Mouse (Mus musculus): ENCODE results near the gene Gm21974. TPM values are rescaled to one million over a fixed set of nuclear protein-coding genes. Genes with fewer than 3 reads are reported as not detected.

Gm21974 gene
- polyA plus RNA-seq, 1 experiment, result not detected

DNA sequence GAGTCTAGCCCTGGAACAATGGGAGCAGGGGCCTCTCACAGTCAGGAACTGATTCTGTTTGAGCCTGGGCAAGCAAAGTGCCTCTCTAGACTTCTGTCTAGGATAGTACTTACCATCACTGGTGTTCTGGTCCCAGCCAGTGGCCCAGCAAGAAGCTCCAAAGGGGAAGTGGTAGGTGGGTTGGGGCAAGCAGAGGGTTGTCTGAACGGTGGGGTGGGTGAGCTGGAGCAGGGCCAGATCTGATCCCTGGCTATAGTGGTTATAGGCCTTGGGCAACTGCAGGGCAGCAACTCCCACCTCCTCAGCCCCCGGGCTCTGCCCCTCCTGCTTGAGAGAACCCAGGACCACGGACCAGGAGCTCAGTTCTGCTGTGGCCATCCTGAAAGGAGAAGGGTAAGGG, 6.4 kb downstream of the Gm21974 start:
- Histone ChIP-seq H3K27me3 (ENCODE audit: control insufficient read depth, insufficient read depth, low read length, poor library complexity, severe bottlenecking) (no peaks in the 10 kb centered on the region), H3K27ac (ENCODE audit: insufficient read depth, low read length) (no peak overlapping the region), H3K36me3 (ENCODE audit: control insufficient read depth, insufficient read depth, low read length, poor library complexity, severe bottlenecking) (peaks cover 21% of the 10 kb centered on the region), H3K4me1 (ENCODE audit: control insufficient read depth, insufficient read depth, low read length) (no peaks in the 10 kb centered on the region), H3K4me3 (ENCODE audit: low read depth, low read length) (no peak overlapping the region), H3K9ac (ENCODE audit: low read depth, poor library complexity, severe bottlenecking) (no peak overlapping the region), H3K9me3 (replicated peaks; ENCODE audit: control insufficient read depth, insufficient read depth, low read length, poor library complexity, severe bottlenecking) (no peaks in the 10 kb centered on the region)
- TF ChIP-seq CTCF (IDR thresholded peaks at IDR 0.05; ENCODE audit: low read depth, low read length), result no peak
- TF ChIP-seq POLR2A (IDR thresholded peaks at IDR 0.05; ENCODE audit: insufficient read depth, low read length), result no peak
- TF ChIP-seq EP300 (IDR thresholded peaks at IDR 0.05; ENCODE audit: insufficient read depth, low read depth, low read length), result no peak

DNA sequence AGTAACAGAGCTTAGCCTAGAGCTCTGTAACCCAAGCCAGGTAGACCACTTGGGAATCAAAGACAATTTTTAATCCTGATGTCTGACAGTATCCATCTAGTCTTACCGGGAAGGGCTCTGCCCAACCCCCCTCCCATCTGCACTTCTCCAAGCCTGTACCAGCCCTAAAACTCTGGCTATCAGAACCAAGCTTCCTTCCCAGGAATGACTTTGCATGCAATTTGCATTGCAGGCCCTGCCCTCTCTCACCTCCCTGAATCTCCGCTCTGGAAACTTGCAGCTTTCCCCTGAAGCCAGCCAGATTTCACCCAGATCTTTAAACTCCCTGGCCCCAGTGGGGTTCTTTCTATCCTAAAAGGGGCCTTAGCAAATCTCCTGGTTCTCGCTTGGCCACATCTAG, 7.5 kb downstream of the Gm21974 start:
- Histone ChIP-seq H3K9me3 (replicated peaks; ENCODE audit: control insufficient read depth, insufficient read depth, low read length, poor library complexity, severe bottlenecking) (no peaks in the 10 kb centered on the region), H3K9ac (ENCODE audit: low read depth, poor library complexity, severe bottlenecking) (no peak overlapping the region), H3K27ac (ENCODE audit: insufficient read depth, low read length) (no peak overlapping the region), H3K27me3 (ENCODE audit: control insufficient read depth, insufficient read depth, low read length, poor library complexity, severe bottlenecking) (no peaks in the 10 kb centered on the region), H3K4me3 (ENCODE audit: low read depth, low read length) (no peak overlapping the region), H3K36me3 (ENCODE audit: control insufficient read depth, insufficient read depth, low read length, poor library complexity, severe bottlenecking) (peaks cover 24% of the 10 kb centered on the region), H3K4me1 (ENCODE audit: control insufficient read depth, insufficient read depth, low read length) (no peaks in the 10 kb centered on the region)
- no peak for TF ChIP-seq POLR2A (IDR thresholded peaks at IDR 0.05; ENCODE audit: insufficient read depth, low read length)
- TF ChIP-seq EP300 (IDR thresholded peaks at IDR 0.05; ENCODE audit: insufficient read depth, low read depth, low read length), result no peak
- no peak for TF ChIP-seq CTCF (IDR thresholded peaks at IDR 0.05; ENCODE audit: low read depth, low read length)

DNA sequence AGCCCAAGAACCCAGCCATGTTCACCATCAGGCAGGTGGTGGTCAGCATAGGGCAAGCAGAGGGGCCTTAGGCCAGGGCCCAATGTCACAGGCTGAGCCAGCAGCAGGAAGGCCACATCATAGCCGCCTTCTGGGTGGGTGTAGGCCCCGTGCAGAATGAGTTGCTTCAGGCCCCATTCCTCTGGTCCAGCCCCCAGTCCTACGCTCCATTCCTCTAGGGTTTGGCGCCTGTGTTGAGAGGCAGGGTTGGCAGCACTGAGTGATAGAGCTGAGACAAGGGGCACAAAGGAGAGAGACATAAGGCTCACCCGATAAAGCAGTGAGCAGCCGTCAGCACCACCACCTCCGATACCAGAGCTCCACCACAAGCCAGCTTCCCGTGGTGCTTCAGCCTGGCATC, 8.1 kb downstream of the Gm21974 start:
- H3K27ac ChIP-seq (ENCODE audit: insufficient read depth, low read length), result no peak overlapping the region
- H3K4me1 ChIP-seq (ENCODE audit: control insufficient read depth, insufficient read depth, low read length), result no peaks in the 10 kb centered on the region
- H3K27me3 ChIP-seq (ENCODE audit: control insufficient read depth, insufficient read depth, low read length, poor library complexity, severe bottlenecking), result no peaks in the 10 kb centered on the region
- H3K9me3 ChIP-seq (replicated peaks; ENCODE audit: control insufficient read depth, insufficient read depth, low read length, poor library complexity, severe bottlenecking), result no peaks in the 10 kb centered on the region
- H3K9ac ChIP-seq (ENCODE audit: low read depth, poor library complexity, severe bottlenecking), result no peak overlapping the region
- no peak overlapping the region for H3K4me3 ChIP-seq (ENCODE audit: low read depth, low read length)
- no peak for TF ChIP-seq POLR2A (IDR thresholded peaks at IDR 0.05; ENCODE audit: insufficient read depth, low read length)
- no peak for TF ChIP-seq CTCF (IDR thresholded peaks at IDR 0.05; ENCODE audit: low read depth, low read length)
- no peak for TF ChIP-seq EP300 (IDR thresholded peaks at IDR 0.05; ENCODE audit: insufficient read depth, low read depth, low read length)
- peaks cover 28% of the 10 kb centered on the region for H3K36me3 ChIP-seq (ENCODE audit: control insufficient read depth, insufficient read depth, low read length, poor library complexity, severe bottlenecking)

DNA sequence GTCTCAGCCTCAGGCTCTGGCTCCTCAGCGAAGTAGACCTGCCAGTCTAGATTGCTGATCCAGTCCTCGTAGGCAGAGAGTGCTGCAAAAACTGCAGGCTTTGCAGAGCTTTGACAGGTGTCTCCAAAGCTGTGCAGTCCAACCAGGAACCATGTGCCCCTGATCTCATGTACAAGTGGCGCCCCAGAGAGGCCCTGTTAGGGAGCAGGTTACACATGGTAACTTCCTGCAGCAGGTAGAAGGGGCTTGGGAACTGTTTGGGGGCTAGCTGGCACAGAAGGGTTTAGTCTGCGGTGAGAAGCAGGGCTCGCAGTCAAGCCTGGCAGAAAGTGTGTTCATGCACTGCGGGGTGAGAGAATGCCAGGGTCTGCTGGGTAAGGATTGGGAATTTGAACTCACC, 8.7 kb downstream of the Gm21974 start:
- Histone ChIP-seq H3K4me3 (ENCODE audit: low read depth, low read length) (no peak overlapping the region), H3K27ac (ENCODE audit: insufficient read depth, low read length) (no peak overlapping the region), H3K9ac (ENCODE audit: low read depth, poor library complexity, severe bottlenecking) (no peak overlapping the region), H3K27me3 (ENCODE audit: control insufficient read depth, insufficient read depth, low read length, poor library complexity, severe bottlenecking) (no peaks in the 10 kb centered on the region), H3K4me1 (ENCODE audit: control insufficient read depth, insufficient read depth, low read length) (no peaks in the 10 kb centered on the region), H3K36me3 (ENCODE audit: control insufficient read depth, insufficient read depth, low read length, poor library complexity, severe bottlenecking) (peaks cover 35% of the 10 kb centered on the region), H3K9me3 (replicated peaks; ENCODE audit: control insufficient read depth, insufficient read depth, low read length, poor library complexity, severe bottlenecking) (no peaks in the 10 kb centered on the region)
- TF ChIP-seq CTCF (IDR thresholded peaks at IDR 0.05; ENCODE audit: low read depth, low read length) (no peak), POLR2A (IDR thresholded peaks at IDR 0.05; ENCODE audit: insufficient read depth, low read length) (no peak), EP300 (IDR thresholded peaks at IDR 0.05; ENCODE audit: insufficient read depth, low read depth, low read length) (no peak)

DNA sequence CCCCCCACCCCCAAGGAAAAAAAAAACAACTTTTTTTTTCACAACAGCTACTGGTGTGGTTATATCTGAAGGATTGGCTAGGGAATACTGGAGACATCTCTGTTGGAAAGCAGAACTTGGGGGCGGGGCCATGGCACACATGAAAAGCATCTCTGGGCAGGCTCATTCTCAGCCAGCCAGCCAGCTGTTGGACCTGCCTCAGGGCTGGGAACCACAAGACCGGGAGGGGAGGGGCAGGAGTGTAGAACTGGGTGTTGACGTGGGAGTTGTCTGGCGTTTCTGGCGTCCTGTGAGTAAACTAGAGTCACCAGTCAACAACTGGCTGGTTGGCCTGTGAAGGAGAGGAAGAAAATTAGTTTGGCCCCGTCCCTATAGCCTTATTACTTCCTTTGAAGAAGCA, 9.3 kb downstream of the Gm21974 start:
- Histone ChIP-seq H3K9ac (ENCODE audit: low read depth, poor library complexity, severe bottlenecking) (no peak overlapping the region), H3K36me3 (ENCODE audit: control insufficient read depth, insufficient read depth, low read length, poor library complexity, severe bottlenecking) (peaks cover 41% of the 10 kb centered on the region), H3K27me3 (ENCODE audit: control insufficient read depth, insufficient read depth, low read length, poor library complexity, severe bottlenecking) (no peaks in the 10 kb centered on the region), H3K4me1 (ENCODE audit: control insufficient read depth, insufficient read depth, low read length) (no peaks in the 10 kb centered on the region), H3K4me3 (ENCODE audit: low read depth, low read length) (no peak overlapping the region), H3K9me3 (replicated peaks; ENCODE audit: control insufficient read depth, insufficient read depth, low read length, poor library complexity, severe bottlenecking) (no peaks in the 10 kb centered on the region), H3K27ac (ENCODE audit: insufficient read depth, low read length) (no peak overlapping the region)
- TF ChIP-seq CTCF (IDR thresholded peaks at IDR 0.05; ENCODE audit: low read depth, low read length) (no peak), EP300 (IDR thresholded peaks at IDR 0.05; ENCODE audit: insufficient read depth, low read depth, low read length) (no peak), POLR2A (IDR thresholded peaks at IDR 0.05; ENCODE audit: insufficient read depth, low read length) (no peak)

DNA sequence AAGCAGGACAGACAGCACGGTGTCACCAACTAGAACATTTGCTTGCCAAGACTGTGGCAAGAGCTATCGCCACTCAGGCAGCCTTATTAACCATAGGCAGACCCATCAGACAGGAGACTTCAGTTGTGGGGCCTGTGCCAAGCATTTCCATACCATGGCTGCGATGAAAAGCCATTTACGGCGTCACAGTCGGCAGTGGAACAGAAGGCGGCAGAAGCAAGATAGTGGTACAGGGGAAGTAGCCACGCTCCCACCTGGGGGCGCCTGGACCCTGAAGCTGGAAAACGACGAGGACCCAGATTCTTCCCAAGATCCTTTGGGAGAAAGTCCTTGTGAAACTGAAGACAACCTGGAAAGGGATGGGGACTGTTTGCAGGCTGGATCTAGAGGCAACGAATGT, 14.8 kb downstream of the Gm21974 start:
- TF ChIP-seq CTCF (IDR thresholded peaks at IDR 0.05; ENCODE audit: low read depth, low read length) (peak; percentile 4), POLR2A (IDR thresholded peaks at IDR 0.05; ENCODE audit: insufficient read depth, low read length) (no peak)
- H3K4me1 ChIP-seq (ENCODE audit: control insufficient read depth, insufficient read depth, low read length), result no peaks in the 10 kb centered on the region
- H3K36me3 ChIP-seq (ENCODE audit: control insufficient read depth, insufficient read depth, low read length, poor library complexity, severe bottlenecking), result peaks cover 49% of the 10 kb centered on the region
- H3K9me3 ChIP-seq (replicated peaks; ENCODE audit: control insufficient read depth, insufficient read depth, low read length, poor library complexity, severe bottlenecking), result no peaks in the 10 kb centered on the region
- H3K27me3 ChIP-seq (ENCODE audit: control insufficient read depth, insufficient read depth, low read length, poor library complexity, severe bottlenecking), result no peaks in the 10 kb centered on the region
- no peak overlapping the region for H3K27ac ChIP-seq (ENCODE audit: insufficient read depth, low read length)
- H3K4me3 ChIP-seq (ENCODE audit: low read depth, low read length), result no peak overlapping the region
- H3K9ac ChIP-seq (ENCODE audit: low read depth, poor library complexity, severe bottlenecking), result no peak overlapping the region
